Mouse (Mus musculus): ENCODE measurements around the gene Slc18b1.
A peak's percentile ranks its signal among the peaks of the same experiment; 100 is the strongest.

The Slc18b1 gene

DNA sequence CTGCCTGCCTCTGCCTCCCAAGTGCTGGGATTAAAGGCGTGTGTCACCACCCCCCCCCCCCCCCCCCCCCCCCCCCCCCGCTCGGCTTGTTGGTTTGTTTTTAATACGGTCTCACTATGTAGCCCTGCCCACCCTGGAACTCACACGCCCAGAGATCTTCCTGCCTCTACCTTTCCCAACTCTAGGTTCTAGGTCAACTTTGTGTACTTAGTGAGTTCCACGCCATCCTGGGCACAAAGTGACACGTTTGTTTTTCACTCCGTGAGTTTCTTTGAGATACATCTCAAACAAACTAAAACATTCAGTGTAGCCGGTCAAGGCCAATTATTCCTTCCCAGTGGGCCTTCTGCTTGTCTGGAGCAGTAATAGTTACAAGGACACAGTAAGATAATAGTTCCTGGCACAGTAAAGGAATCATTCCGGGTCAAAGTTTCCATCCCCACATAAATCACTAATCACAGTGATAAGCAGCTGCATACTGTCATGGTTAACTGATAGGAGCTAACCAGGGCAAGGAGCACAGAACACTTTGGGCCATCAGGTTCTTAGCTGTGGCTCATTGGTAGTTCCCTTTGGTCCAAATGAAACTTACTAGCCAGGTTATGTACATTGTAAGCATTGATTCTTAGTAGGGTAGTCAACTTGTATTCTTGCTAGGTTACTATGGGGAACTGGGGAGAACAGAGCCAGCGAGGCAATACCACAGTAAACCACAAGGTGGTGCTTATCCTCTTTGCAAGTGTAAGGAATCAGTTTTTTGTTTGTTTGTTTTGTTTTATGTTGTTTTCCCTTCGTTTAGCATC, 15.1 kb downstream of the Slc18b1 start:
- DNase-seq: peak; percentile 46

GRCm38 (mm10) chr10:23812438-23812759, 15.6 kb downstream of the Slc18b1 start:
- DNase-seq: no peak

DNA sequence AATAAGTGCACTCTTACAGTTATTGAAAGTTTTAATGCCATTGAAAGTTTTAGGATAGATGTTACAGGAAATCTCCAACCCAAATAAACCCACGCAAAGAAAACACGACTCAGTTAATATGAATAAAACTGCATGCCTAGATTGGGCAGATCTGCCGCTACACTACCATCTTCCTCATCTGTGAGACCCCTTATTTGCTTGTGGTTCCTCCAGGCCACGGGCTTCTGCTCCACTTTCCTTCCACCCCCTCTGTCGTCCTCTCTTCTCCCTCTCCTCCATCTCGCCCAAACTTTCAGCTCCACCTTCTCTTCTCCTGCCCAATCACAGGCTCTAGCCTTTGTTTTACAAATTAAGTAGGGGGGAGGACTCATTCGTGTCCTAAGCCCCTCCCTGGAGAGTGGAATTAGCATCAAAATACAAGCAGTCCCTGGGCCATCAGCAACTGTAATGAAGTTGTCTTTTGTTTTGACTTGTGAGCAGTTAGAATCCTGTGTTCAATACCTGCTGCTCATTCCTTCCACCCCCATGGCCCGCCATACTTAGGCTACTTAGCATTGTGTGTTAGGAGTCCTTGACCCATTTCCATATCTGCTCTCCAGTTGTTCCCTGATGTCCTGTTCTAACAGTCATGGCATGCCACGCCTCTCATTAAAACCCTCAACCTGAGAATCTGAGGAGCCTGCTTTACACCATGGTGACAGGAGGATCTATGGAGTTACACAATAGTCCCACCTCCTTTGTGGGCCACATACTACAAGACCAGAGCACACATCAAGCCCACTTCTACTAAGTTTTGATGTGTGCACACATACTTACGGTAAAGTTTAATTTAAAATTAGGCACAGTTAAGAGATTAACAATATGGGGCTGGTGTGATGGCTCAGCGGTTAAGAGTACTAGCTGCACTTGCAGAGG, 16.3 kb downstream of the Slc18b1 start:
- DNase-seq: no peak

- DNase-seq: peak; percentile 48
Observed at GRCm38 (mm10) chr10:23815168-23815567, 18.4 kb downstream of the Slc18b1 start.

GRCm38 (mm10) chr10:23816241-23816640, 19.5 kb downstream of the Slc18b1 start:
- DNase-seq: no peak

GRCm38 (mm10) chr10:23826516-23826915, 29.7 kb downstream of the Slc18b1 start:
- DNase-seq: no peak

GRCm38 (mm10) chr10:23836003-23836964, 39.5 kb downstream of the Slc18b1 start:
- DNase-seq: no peak

GRCm38 (mm10) chr10:23837115-23837514, 40.3 kb downstream of the Slc18b1 start:
- no peak for DNase-seq

- no peak for DNase-seq
Observed at GRCm38 (mm10) chr10:23838910-23839309, 42.1 kb downstream of the Slc18b1 start.

DNA sequence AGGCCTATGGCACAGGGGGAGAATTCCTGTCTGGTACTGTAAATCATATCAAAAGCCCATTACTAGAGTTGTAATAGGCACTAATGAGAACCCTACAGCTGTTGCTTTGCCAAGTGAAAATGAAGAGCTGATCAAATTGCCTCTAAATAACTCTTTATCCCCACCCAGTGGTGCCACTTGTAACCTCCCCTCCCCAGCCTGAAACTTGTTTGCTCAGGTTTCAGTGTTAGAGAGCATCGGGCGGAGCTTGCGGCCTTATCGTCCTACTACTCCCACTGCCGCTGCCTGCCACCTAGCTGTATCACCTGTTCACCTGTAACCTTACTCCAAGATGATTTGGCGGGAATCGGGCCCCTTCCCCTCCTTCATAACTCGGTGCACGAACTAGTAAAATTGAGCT, 42.6 kb downstream of the Slc18b1 start:
- DNase-seq: no peak

DNA sequence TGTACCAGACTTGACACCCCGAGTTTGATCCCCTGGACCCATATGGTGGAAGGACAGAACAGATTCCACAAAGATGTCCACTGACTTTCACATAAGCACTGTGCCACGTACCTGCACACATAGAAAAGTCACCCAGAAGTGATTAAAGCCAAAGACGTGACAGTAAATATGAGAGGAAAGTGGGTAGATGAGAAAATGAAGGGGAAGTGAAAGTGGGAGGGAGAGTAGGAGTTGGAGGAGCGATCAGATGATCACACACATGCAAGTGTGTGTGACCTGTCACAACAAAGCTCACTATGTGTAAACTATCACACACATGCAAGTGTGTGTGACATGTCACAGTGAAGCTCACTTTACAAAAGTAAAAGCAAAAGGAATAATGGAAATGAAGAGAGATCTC, 43.7 kb downstream of the Slc18b1 start:
- no peak for DNase-seq

GRCm38 (mm10) chr10:23851228-23851912, 54.6 kb downstream of the Slc18b1 start, which contains the start of gene Vnn3:
Gene Vnn3, plus strand, starts transcription at chr10:23851462.
- no peak for DNase-seq

DNA sequence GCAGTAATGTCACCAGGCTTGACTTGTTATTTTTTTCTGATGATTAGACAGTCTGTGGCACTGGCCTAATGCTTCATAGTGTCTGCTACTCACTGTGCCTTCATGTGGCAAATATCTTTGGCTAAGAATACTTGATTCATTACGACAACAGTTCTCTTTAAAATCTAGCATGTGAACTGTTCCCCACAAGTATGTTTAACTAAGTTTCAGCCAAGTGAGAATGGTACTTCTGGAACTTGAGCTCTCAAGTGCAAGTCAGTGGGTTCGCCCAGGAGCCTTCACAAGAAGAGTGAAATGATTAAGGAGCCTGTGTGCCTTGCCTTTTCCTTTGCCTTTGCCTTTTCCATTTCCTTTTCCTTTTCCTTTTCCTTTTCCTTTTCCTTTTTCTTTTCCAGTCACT, 55.3 kb downstream of the Slc18b1 start:
- no peak for DNase-seq

- DNase-seq: no peak
Observed at GRCm38 (mm10) chr10:23864362-23865312, 67.9 kb downstream of the Slc18b1 start.
